Mouse (Mus musculus): ENCODE measurements around the gene Spats1. TPM values are rescaled to one million over a fixed set of nuclear protein-coding genes. Genes with fewer than 3 reads are reported as not detected.
"Not testable (repeated sequence)": the region's sequence is repeated elsewhere in the genome, so short reads cannot be mapped to it uniquely, and the experiment has no call there.

Spats1 gene
- polyA plus RNA-seq, 1 experiment from 2014 or later, result not detected

GRCm38 (mm10) chr17:45432007-45432406 is 43.2 kb downstream of the Spats1 start:
- Histone ChIP-seq H3K4me1 (ENCODE audit: insufficient read depth) (peaks cover 20% of the 10 kb centered on the region), H3K9ac (replicated peaks) (peak overlapping the region; percentile 98), H3K9me3 (ENCODE audit: low read length) (no peaks in the 10 kb centered on the region), H3K36me3 (replicated peaks; ENCODE audit: insufficient read depth, low read length) (peaks cover 5% of the 10 kb centered on the region; the same call in 1 of the 2 replicates), H3K4me3 (ENCODE audit: low read depth, low read length) (peak overlapping the region; percentile 99), H3K4me2 (ENCODE audit: low read depth, low read length) (peak overlapping the region; percentile 95), H3K27me3 (ENCODE audit: insufficient read depth, low read length) (no peaks in the 10 kb centered on the region), H3K27ac (ENCODE audit: low read depth) (no peak overlapping the region)
- no peak for DNase-seq
- 57% methylated on average over 3 of the region's 3 CpGs for WGBS (ENCODE audit: insufficient replicate concordance)
- ATAC-seq, result no peak
- no peak for TF ChIP-seq CTCF (IDR thresholded peaks at IDR 0.05; ENCODE audit: low read depth)
- TF ChIP-seq EP300 (IDR thresholded peaks at IDR 0.05; ENCODE audit: low read depth), result no peak

GRCm38 (mm10) chr17:45417387-45417786 is 57.8 kb downstream of the Spats1 start:
- TF ChIP-seq EP300 (IDR thresholded peaks at IDR 0.05; ENCODE audit: low read depth), result no peak
- TF ChIP-seq CTCF (IDR thresholded peaks at IDR 0.05; ENCODE audit: low read depth), result no peak
- H3K4me1 ChIP-seq (ENCODE audit: insufficient read depth), result peaks cover 4% of the 10 kb centered on the region
- peaks cover 61% of the 10 kb centered on the region for H3K36me3 ChIP-seq (replicated peaks; ENCODE audit: insufficient read depth, low read length)
- DNase-seq, result no peak
- 67% methylated on average over 2 of the region's 2 CpGs for WGBS (ENCODE audit: insufficient replicate concordance)
- no peak overlapping the region for H3K4me3 ChIP-seq (ENCODE audit: low read depth, low read length)
- H3K9ac ChIP-seq (replicated peaks), result no peak overlapping the region
- no peak overlapping the region for H3K27ac ChIP-seq (ENCODE audit: low read depth)
- H3K4me2 ChIP-seq (ENCODE audit: low read depth, low read length), result no peak overlapping the region
- no peak for ATAC-seq
- no peaks in the 10 kb centered on the region for H3K27me3 ChIP-seq (ENCODE audit: insufficient read depth, low read length)
- H3K9me3 ChIP-seq (ENCODE audit: low read length), result no peaks in the 10 kb centered on the region

GRCm38 (mm10) chr17:45411617-45412016 is 63.6 kb downstream of the Spats1 start:
- not testable (repeated sequence) for H3K4me3 ChIP-seq (ENCODE audit: low read depth, low read length); H3K27me3 ChIP-seq (ENCODE audit: insufficient read depth, low read length); H3K4me1 ChIP-seq (ENCODE audit: insufficient read depth); H3K4me2 ChIP-seq (ENCODE audit: low read depth, low read length); H3K9ac ChIP-seq (replicated peaks); DNase-seq; H3K9me3 ChIP-seq (ENCODE audit: low read length)
- H3K27ac ChIP-seq (ENCODE audit: low read depth), result peak overlapping the region; percentile 55; the same call in 1 of the 2 replicates
- peaks cover 70% of the 10 kb centered on the region for H3K36me3 ChIP-seq (replicated peaks; ENCODE audit: insufficient read depth, low read length)
- 67% methylated on average over 2 of the region's 2 CpGs for WGBS (ENCODE audit: insufficient replicate concordance)
- peak; percentile 70 for ATAC-seq

- no peak overlapping the region for H3K9ac ChIP-seq (replicated peaks)
- no peak for TF ChIP-seq EP300 (IDR thresholded peaks at IDR 0.05; ENCODE audit: low read depth)
- TF ChIP-seq CTCF (IDR thresholded peaks at IDR 0.05; ENCODE audit: low read depth), result no peak
- H3K4me1 ChIP-seq (ENCODE audit: insufficient read depth), result peaks cover 8% of the 10 kb centered on the region
- no peak overlapping the region for H3K4me2 ChIP-seq (ENCODE audit: low read depth, low read length)
- no peak overlapping the region for H3K27ac ChIP-seq (ENCODE audit: low read depth)
- H3K36me3 ChIP-seq (replicated peaks; ENCODE audit: insufficient read depth, low read length), result peaks cover 76% of the 10 kb centered on the region
- no peaks in the 10 kb centered on the region for H3K27me3 ChIP-seq (ENCODE audit: insufficient read depth, low read length)
- no peaks in the 10 kb centered on the region for H3K9me3 ChIP-seq (ENCODE audit: low read length)
- H3K4me3 ChIP-seq (ENCODE audit: low read depth, low read length), result no peak overlapping the region
- DNase-seq (no peak), ATAC-seq (no peak)
- WGBS (ENCODE audit: insufficient replicate concordance), result 87% methylated on average over 2 of the region's 2 CpGs
Measured at GRCm38 (mm10) chr17:45408719-45409118, 66.5 kb downstream of the Spats1 start.

- H3K9me3 ChIP-seq (ENCODE audit: low read length), result no peaks in the 10 kb centered on the region
- no peak overlapping the region for H3K4me3 ChIP-seq (ENCODE audit: low read depth, low read length)
- ATAC-seq (no peak), DNase-seq (no peak)
- no peak overlapping the region for H3K9ac ChIP-seq (replicated peaks)
- H3K27ac ChIP-seq (ENCODE audit: low read depth), result no peak overlapping the region
- TF ChIP-seq EP300 (IDR thresholded peaks at IDR 0.05; ENCODE audit: low read depth), result no peak
- peak; percentile 30; the same call in 1 of the 2 replicates for TF ChIP-seq CTCF (IDR thresholded peaks at IDR 0.05; ENCODE audit: low read depth)
- H3K4me1 ChIP-seq (ENCODE audit: insufficient read depth), result peaks cover 3% of the 10 kb centered on the region; the same call in 1 of the 2 replicates
- no peak overlapping the region for H3K4me2 ChIP-seq (ENCODE audit: low read depth, low read length)
- WGBS (ENCODE audit: insufficient replicate concordance), result 91% methylated on average over 10 of the region's 10 CpGs
- peaks cover 62% of the 10 kb centered on the region for H3K36me3 ChIP-seq (replicated peaks; ENCODE audit: insufficient read depth, low read length)
- H3K27me3 ChIP-seq (ENCODE audit: insufficient read depth, low read length), result no peaks in the 10 kb centered on the region
Measured at GRCm38 (mm10) chr17:45406281-45406680, 68.9 kb downstream of the Spats1 start.

- H3K4me3 ChIP-seq (ENCODE audit: low read depth, low read length), result no peak overlapping the region
- ATAC-seq (no peak), DNase-seq (peak; percentile 49)
- no peak overlapping the region for H3K9ac ChIP-seq (replicated peaks)
- H3K36me3 ChIP-seq (replicated peaks; ENCODE audit: insufficient read depth, low read length), result peaks cover 39% of the 10 kb centered on the region
- H3K4me2 ChIP-seq (ENCODE audit: low read depth, low read length), result no peak overlapping the region
- no peak overlapping the region for H3K27ac ChIP-seq (ENCODE audit: low read depth)
- no peaks in the 10 kb centered on the region for H3K9me3 ChIP-seq (ENCODE audit: low read length)
- H3K4me1 ChIP-seq (ENCODE audit: insufficient read depth), result no peaks in the 10 kb centered on the region
- TF ChIP-seq CTCF (IDR thresholded peaks at IDR 0.05; ENCODE audit: low read depth), result peak; percentile 72
- no peak for TF ChIP-seq EP300 (IDR thresholded peaks at IDR 0.05; ENCODE audit: low read depth)
- H3K27me3 ChIP-seq (ENCODE audit: insufficient read depth, low read length), result no peaks in the 10 kb centered on the region
- WGBS (ENCODE audit: insufficient replicate concordance), result 10% methylated on average over 3 of the region's 3 CpGs
Measured at GRCm38 (mm10) chr17:45403207-45403606, 72.0 kb downstream of the Spats1 start.

GRCm38 (mm10) chr17:45402601-45403000 is 72.6 kb downstream of the Spats1 start:
- H3K4me3 ChIP-seq (ENCODE audit: low read depth, low read length), result no peak overlapping the region
- TF ChIP-seq EP300 (IDR thresholded peaks at IDR 0.05; ENCODE audit: low read depth) (no peak), CTCF (IDR thresholded peaks at IDR 0.05; ENCODE audit: low read depth) (no peak)
- no peaks in the 10 kb centered on the region for H3K9me3 ChIP-seq (ENCODE audit: low read length)
- no peak overlapping the region for H3K9ac ChIP-seq (replicated peaks)
- H3K4me2 ChIP-seq (ENCODE audit: low read depth, low read length), result no peak overlapping the region
- no peak overlapping the region for H3K27ac ChIP-seq (ENCODE audit: low read depth)
- WGBS (ENCODE audit: insufficient replicate concordance), result 75% methylated on average over 3 of the region's 3 CpGs
- H3K4me1 ChIP-seq (ENCODE audit: insufficient read depth), result no peaks in the 10 kb centered on the region
- DNase-seq (no peak), ATAC-seq (no peak)
- no peaks in the 10 kb centered on the region for H3K27me3 ChIP-seq (ENCODE audit: insufficient read depth, low read length)
- H3K36me3 ChIP-seq (replicated peaks; ENCODE audit: insufficient read depth, low read length), result peaks cover 39% of the 10 kb centered on the region

Data from liver, postnatal 0 days (tissue).